ENCODE assay signal across 13 mouse cellular contexts in the genomic region with DNA sequence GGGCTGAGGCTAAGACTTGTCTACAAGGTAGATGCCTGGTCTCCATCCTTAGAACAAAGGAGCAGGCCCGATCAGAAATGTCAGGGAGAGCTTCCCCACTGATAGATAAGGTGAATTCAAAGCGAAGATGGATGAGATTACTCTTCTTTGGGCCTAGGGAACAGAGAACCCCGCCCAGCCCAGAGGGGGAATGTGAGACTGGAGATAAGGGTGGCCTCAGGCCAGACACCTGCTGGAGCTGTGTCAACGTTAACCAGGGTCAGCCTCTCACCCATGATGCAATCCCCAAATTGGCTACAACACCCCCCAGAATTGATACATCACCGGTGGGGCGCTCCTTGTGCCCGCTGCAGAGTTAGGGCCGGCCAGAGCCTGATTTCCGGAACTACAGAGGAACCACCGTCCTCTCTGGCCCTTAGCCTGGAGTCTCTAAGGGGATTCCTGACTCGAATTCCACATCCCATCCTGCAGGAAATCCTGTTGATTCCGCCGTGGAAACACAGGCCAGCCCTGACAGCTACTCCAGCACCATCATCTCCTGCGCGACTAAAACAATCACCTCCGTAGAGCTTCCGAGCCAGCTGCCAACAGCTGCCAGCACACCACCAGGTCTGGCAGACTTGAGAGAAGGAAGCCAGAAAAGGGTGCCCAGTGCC. TPM values are rescaled to one million over a fixed set of nuclear protein-coding genes. Genes with fewer than 3 reads are reported as not detected.
DNase-seq lines count a peak whose midpoint lies in the region; ATAC-seq and TF ChIP-seq lines count a peak whose summit lies in the region.
"Had no signal": no experiment of that assay in that cellular context is flagged by ENCODE, and none has a peak within 500 bp of the region (broad histone marks: within the 10 kb centered on the region; RNA-seq: fewer than 3 reads in every experiment).

No protein-coding gene starts in this region.

- no peaks in the 10 kb centered on the region for H3K27me3 ChIP-seq in E14TG2a.4 (ENCODE audit: insufficient read depth, low read length)
- peaks cover 4% of the 10 kb centered on the region; the same call in 1 of the 2 replicates for H3K27me3 ChIP-seq in liver, embryonic 15.5 days
- H3K27me3 ChIP-seq in forebrain, embryonic 13.5 days = no peaks in the 10 kb centered on the region
- H3K27me3 ChIP-seq: intestine, embryonic 15.5 days; neural tube, embryonic 13.5 days had no signal

- no peak for ATAC-seq in liver, embryonic 15.5 days (ENCODE audit: insufficient read depth)
- no peak for ATAC-seq in erythroblast, adult 5-6 weeks (replicated peaks; ENCODE audit: low FRiP score, poor library complexity, severe bottlenecking)
- no peak for ATAC-seq in forebrain, embryonic 13.5 days
- ATAC-seq: intestine, embryonic 15.5 days had no signal

- H3K9ac ChIP-seq in liver, embryonic 15.5 days = no peak overlapping the region
- no peak overlapping the region for H3K9ac ChIP-seq in forebrain, embryonic 13.5 days
- H3K9ac ChIP-seq: intestine, embryonic 15.5 days; neural tube, embryonic 13.5 days had no signal

- H3K36me3 ChIP-seq in E14TG2a.4 (ENCODE audit: insufficient read depth, low read length) = no peaks in the 10 kb centered on the region
- H3K36me3 ChIP-seq in liver, embryonic 15.5 days (replicated peaks) = no peaks in the 10 kb centered on the region
- H3K36me3 ChIP-seq in forebrain, embryonic 13.5 days (ENCODE audit: poor library complexity, severe bottlenecking) = no peaks in the 10 kb centered on the region
- H3K36me3 ChIP-seq: intestine, embryonic 15.5 days; neural tube, embryonic 13.5 days had no signal

- intact Hi-C loops in heart, postnatal 14 days (cut with DNase I) = no loop called here

- peak; percentile 51 for DNase-seq in ZHBTc4 (ENCODE audit: low read depth, low spot score)
- peak; percentile 36 to 41 for DNase-seq in heart, postnatal 14 days
- no peak for DNase-seq in right cerebral cortex, postnatal 14 days
- DNase-seq in layer of hippocampus, adult 9-10 months (ENCODE audit: low spot score) = no peak
- DNase-seq: spleen, adult 18-20 months; thymus, postnatal 25 days had no signal

- WGBS in liver, embryonic 15.5 days (ENCODE audit: insufficient replicate concordance) = 31% methylated on average over 17 of the region's 17 CpGs
- WGBS in forebrain, embryonic 13.5 days = 80% methylated on average over 17 of the region's 17 CpGs

- H3K9me3 ChIP-seq in E14TG2a.4 (ENCODE audit: low read length) = no peaks in the 10 kb centered on the region
- H3K9me3 ChIP-seq in liver, embryonic 15.5 days (replicated peaks) = no peaks in the 10 kb centered on the region
- H3K9me3 ChIP-seq in forebrain, embryonic 13.5 days (replicated peaks) = no peaks in the 10 kb centered on the region
- H3K9me3 ChIP-seq: intestine, embryonic 15.5 days; neural tube, embryonic 13.5 days had no signal

- H3K4me1 ChIP-seq in E14TG2a.4 (replicated peaks; ENCODE audit: low read depth, low read length) = peaks cover 55% of the 10 kb centered on the region
- peaks cover 11% of the 10 kb centered on the region for H3K4me1 ChIP-seq in liver, embryonic 15.5 days (replicated peaks)
- H3K4me1 ChIP-seq in forebrain, embryonic 13.5 days = no peaks in the 10 kb centered on the region
- H3K4me1 ChIP-seq: intestine, embryonic 15.5 days; neural tube, embryonic 13.5 days had no signal

- 0 out of 2 replicates have a peak overlapping the region, but pooled peaks have one; percentile 5 for H3K4me2 ChIP-seq in liver, embryonic 15.5 days
- no peak overlapping the region for H3K4me2 ChIP-seq in forebrain, embryonic 13.5 days
- H3K4me2 ChIP-seq: intestine, embryonic 15.5 days; neural tube, embryonic 13.5 days had no signal

- TF ChIP-seq CTCF in E14TG2a.4 (conservative IDR thresholded peaks at IDR 0.05; ENCODE audit: low read length) = no peak

- H3K27ac ChIP-seq in liver, embryonic 15.5 days (replicated peaks) = no peak overlapping the region
- no peak overlapping the region for H3K27ac ChIP-seq in forebrain, embryonic 13.5 days
- H3K27ac ChIP-seq: intestine, embryonic 15.5 days; macrophage; neural tube, embryonic 13.5 days had no signal

- H3K4me3 ChIP-seq in E14TG2a.4 (replicated peaks; ENCODE audit: low read length) = peak overlapping the region; percentile 60
- H3K4me3 ChIP-seq in liver, embryonic 15.5 days (replicated peaks) = no peak overlapping the region
- no peak overlapping the region for H3K4me3 ChIP-seq in forebrain, embryonic 13.5 days
- H3K4me3 ChIP-seq: intestine, embryonic 15.5 days; neural tube, embryonic 13.5 days had no signal

RNA-seq across cellular contexts. Expression of a gene that starts 17.3 kb away (rescaled TPM):
- total RNA-seq in heart, postnatal 14 days (2021) = 100 to 1,000 TPM in 1 of 2 experiments, 10 to 100 TPM in 1; 89.4 to 102 TPM
- 162 and 176 TPM in 2 replicates for polyA plus RNA-seq in liver, embryonic 15.5 days (2015; fragmentation: Nextera tagmentation; extraction: Ambion mirVana)
- 46.5 and 57.5 TPM in 2 replicates for total RNA-seq in erythroblast, adult 5-6 weeks (2015; ENCODE audit: low replicate concordance)
- 19.8 and 25.9 TPM in 2 replicates for total RNA-seq in erythroblast, adult 5-6 weeks (2017; ENCODE audit: low replicate concordance)
- polyA plus RNA-seq in forebrain, embryonic 13.5 days (2015; fragmentation: Nextera tagmentation; extraction: Ambion mirVana) = 328 and 333 TPM in 2 replicates

RNA-seq across cellular contexts. Expression of a gene that starts 25.6 kb away (rescaled TPM):
- total RNA-seq in heart, postnatal 14 days (2021) = 10 to 100 TPM; 26.5 to 35.4 TPM
- 120 and 144 TPM in 2 replicates for polyA plus RNA-seq in liver, embryonic 15.5 days (2015; fragmentation: Nextera tagmentation; extraction: Ambion mirVana)
- total RNA-seq in erythroblast, adult 5-6 weeks (2015; ENCODE audit: low replicate concordance) = 655 and 701 TPM in 2 replicates
- total RNA-seq in erythroblast, adult 5-6 weeks (2017; ENCODE audit: low replicate concordance) = 713 and 810 TPM in 2 replicates
- 16.0 and 17.1 TPM in 2 replicates for polyA plus RNA-seq in forebrain, embryonic 13.5 days (2015; fragmentation: Nextera tagmentation; extraction: Ambion mirVana)

RNA-seq across cellular contexts. Expression of a gene that starts 33.8 kb away (rescaled TPM):
- total RNA-seq in heart, postnatal 14 days (2021) = not detected
- polyA plus RNA-seq in liver, embryonic 15.5 days (2015; fragmentation: Nextera tagmentation; extraction: Ambion mirVana) = not detected in 2 replicates
- total RNA-seq in erythroblast, adult 5-6 weeks (2015; ENCODE audit: low replicate concordance) = not detected in 2 replicates
- not detected in 2 replicates for total RNA-seq in erythroblast, adult 5-6 weeks (2017; ENCODE audit: low replicate concordance)
- not detected in 2 replicates for polyA plus RNA-seq in forebrain, embryonic 13.5 days (2015; fragmentation: Nextera tagmentation; extraction: Ambion mirVana)
- polyA plus RNA-seq: intestine, embryonic 15.5 days; macrophage; neural tube, embryonic 13.5 days had no signal

Comparison
In these comparisons a context has a peak if more than half of its experiments do, and no peak if none do; other contexts are left out.
1. DNase-seq: peak in ZHBTc4 (single experiment) and heart, postnatal 14 days (2 of 2); none in right cerebral cortex, postnatal 14 days (single experiment) and layer of hippocampus, adult 9-10 months (single experiment).
2. RNA of a gene that starts 25.6 kb away (total RNA-seq): 655 to 810 TPM in erythroblast, adult 5-6 weeks; 26.5 to 35.4 TPM in heart, postnatal 14 days; every median in the first group is over 10 times any median in the second.